Comparison of ENCODE assay signal across 9 mouse cellular contexts in genomic region chr8:122575286-122575685, GRCm38 (mm10). TPM values are rescaled to one million over a fixed set of nuclear protein-coding genes. Genes with fewer than 3 reads are reported as not detected.
DNase-seq lines count a peak whose midpoint lies in the region; ATAC-seq and TF ChIP-seq lines count a peak whose summit lies in the region.
"Had no signal": no experiment of that assay in that cellular context is flagged by ENCODE, and none has a peak within 500 bp of the region (broad histone marks: within the 10 kb centered on the region; RNA-seq: fewer than 3 reads in every experiment).

No protein-coding gene starts in this region.

- peaks cover 41% of the 10 kb centered on the region for H3K36me3 ChIP-seq in heart, embryonic 14.5 days (ENCODE audit: control insufficient read depth, insufficient read depth, low read length)
- 0 out of 2 replicates have a peak, but pooled peaks cover 6% of the 10 kb centered on the region for H3K36me3 ChIP-seq in hindbrain, embryonic 15.5 days
- peaks cover 33% of the 10 kb centered on the region for H3K36me3 ChIP-seq in midbrain, embryonic 12.5 days

- no peak for ATAC-seq in heart, embryonic 14.5 days (ENCODE audit: insufficient number of reproducible peaks, insufficient read depth, low FRiP score, low read depth)
- no peak for ATAC-seq in hindbrain, embryonic 15.5 days (ENCODE audit: low FRiP score, low read depth)
- no peak for ATAC-seq in midbrain, embryonic 12.5 days (ENCODE audit: low FRiP score, low read depth)

- H3K9ac ChIP-seq in heart, embryonic 14.5 days (ENCODE audit: low read length) = peak overlapping the region; percentile 90; the same call in 1 of the 2 replicates
- no peak overlapping the region for H3K9ac ChIP-seq in hindbrain, embryonic 15.5 days
- 0 out of 2 replicates have a peak overlapping the region, but pooled peaks have one; percentile 87 for H3K9ac ChIP-seq in midbrain, embryonic 12.5 days (replicated peaks)

- no peaks in the 10 kb centered on the region for H3K27me3 ChIP-seq in heart, embryonic 14.5 days (ENCODE audit: control insufficient read depth, insufficient read depth, low read length)
- H3K27me3 ChIP-seq in hindbrain, embryonic 15.5 days = no peaks in the 10 kb centered on the region
- H3K27me3 ChIP-seq in midbrain, embryonic 12.5 days = no peaks in the 10 kb centered on the region

- no peak for TF ChIP-seq POLR2A in bone marrow, adult 2 months (IDR thresholded peaks at IDR 0.05; ENCODE audit: borderline replicate concordance, control insufficient read depth, low read depth, low read length)

- H3K4me3 ChIP-seq in heart, embryonic 14.5 days (ENCODE audit: control insufficient read depth in 1 of 2, insufficient read depth in 1 of 2, low read depth in 1 of 2, low read length in 2 of 2) = 0 out of 4 replicates have a peak overlapping the region, but pooled peaks of 1 of the 2 experiments have one; percentile 2
- H3K4me3 ChIP-seq in bone marrow, adult 2 months (replicated peaks; ENCODE audit: control insufficient read depth, low read depth, low read length) = peak overlapping the region; percentile 71
- peak overlapping the region; percentile 14; the same call in 1 of the 2 replicates for H3K4me3 ChIP-seq in hindbrain, embryonic 15.5 days
- H3K4me3 ChIP-seq in midbrain, embryonic 12.5 days = peak overlapping the region; percentile 64

- H3K9me3 ChIP-seq in heart, embryonic 14.5 days (ENCODE audit: control insufficient read depth, low read length) = no peaks in the 10 kb centered on the region
- no peaks in the 10 kb centered on the region for H3K9me3 ChIP-seq in hindbrain, embryonic 15.5 days
- H3K9me3 ChIP-seq in midbrain, embryonic 12.5 days = no peaks in the 10 kb centered on the region

- no peak for TF ChIP-seq CTCF in bone marrow, adult 2 months (IDR thresholded peaks at IDR 0.05; ENCODE audit: control insufficient read depth, insufficient read depth, low read length)

- peaks cover 25 to 36% of the 10 kb centered on the region in 2 experiments for H3K4me1 ChIP-seq in heart, embryonic 14.5 days (ENCODE audit: control insufficient read depth in 2 of 2, insufficient read depth in 2 of 2, low read length in 2 of 2)
- no peaks in the 10 kb centered on the region; the same call in 1 of the 2 replicates for H3K4me1 ChIP-seq in bone marrow, adult 2 months (ENCODE audit: control insufficient read depth, insufficient read depth, low read length)
- peaks cover 36% of the 10 kb centered on the region for H3K4me1 ChIP-seq in hindbrain, embryonic 15.5 days (replicated peaks)
- peaks cover 38% of the 10 kb centered on the region for H3K4me1 ChIP-seq in midbrain, embryonic 12.5 days

- 60% methylated on average over 8 of the region's 8 CpGs for WGBS in heart, embryonic 14.5 days
- WGBS in bone marrow, adult 2 months = 42% methylated on average over 8 of the region's 8 CpGs
- WGBS in hindbrain, embryonic 15.5 days = 76% methylated on average over 8 of the region's 8 CpGs
- WGBS in midbrain, embryonic 12.5 days = 82% methylated on average over 8 of the region's 8 CpGs

- H3K27ac ChIP-seq in heart, embryonic 14.5 days (replicated peaks in 1 of 2; ENCODE audit: control insufficient read depth in 1 of 2, insufficient read depth in 1 of 2, low read depth in 2 of 2, low read length in 2 of 2) = 0 out of 4 replicates have a peak overlapping the region, but pooled peaks of 1 of the 2 experiments have one; percentile 53
- peak overlapping the region; percentile 67 for H3K27ac ChIP-seq in bone marrow, adult 2 months (ENCODE audit: control insufficient read depth, insufficient read depth, low read depth, low read length, poor library complexity)
- no peak overlapping the region for H3K27ac ChIP-seq in hindbrain, embryonic 15.5 days (replicated peaks)
- no peak overlapping the region for H3K27ac ChIP-seq in midbrain, embryonic 12.5 days (replicated peaks)

- peak overlapping the region; percentile 83 for H3K4me2 ChIP-seq in heart, embryonic 14.5 days (ENCODE audit: low read length)
- peak overlapping the region; percentile 76 for H3K4me2 ChIP-seq in hindbrain, embryonic 15.5 days
- peak overlapping the region; percentile 83 for H3K4me2 ChIP-seq in midbrain, embryonic 12.5 days (replicated peaks)

- DNase-seq in heart, adult 8-10 months (ENCODE audit: low spot score) = no peak
- no peak for DNase-seq in ovary, postnatal 36 days (ENCODE audit: low spot score)
- no peak for DNase-seq in adipocyte (ENCODE audit: low spot score)
- DNase-seq in urinary bladder, adult 2 months (ENCODE audit: low spot score) = no peak
- DNase-seq: thymus, postnatal 4 days had no signal

RNA-seq across cellular contexts. Expression of gene Aprt, which starts 1.4 kb away (rescaled TPM):
- 240 and 243 TPM in 2 replicates for polyA plus RNA-seq in heart, embryonic 14.5 days (2014; fragmentation: Nextera tagmentation; extraction: Ambion mirVana)
- 10 to 100 TPM; 39.5 to 50.6 (median 44.3) TPM for total RNA-seq in heart, adult 8-10 months (2022)
- polyA plus RNA-seq in bone marrow, adult 2 months (2011; ENCODE audit: insufficient read depth, insufficient read length, low replicate concordance, missing spikeins) = 41.8 and 95.4 TPM in 2 replicates
- 170 and 179 TPM in 2 replicates for polyA plus RNA-seq in hindbrain, embryonic 15.5 days (2015; fragmentation: Nextera tagmentation; extraction: Ambion mirVana)
- polyA plus RNA-seq in midbrain, embryonic 12.5 days (2016; fragmentation: Nextera tagmentation; extraction: Ambion mirVana) = 157 and 160 TPM in 2 replicates
- polyA plus RNA-seq in urinary bladder, adult 2 months (2012; rRNA removed) = 88.1 and 93.0 TPM in 2 replicates

RNA-seq across cellular contexts. Expression of gene Cdt1, which starts 7.5 kb away (rescaled TPM):
- polyA plus RNA-seq in heart, embryonic 14.5 days (2014; fragmentation: Nextera tagmentation; extraction: Ambion mirVana) = 23.2 and 27.6 TPM in 2 replicates
- 1 to 10 TPM; 1.9 to 2.4 (median 2.2) TPM for total RNA-seq in heart, adult 8-10 months (2022)
- polyA plus RNA-seq in bone marrow, adult 2 months (2011; ENCODE audit: insufficient read depth, insufficient read length, low replicate concordance, missing spikeins) = 62.8 and 68.5 TPM in 2 replicates
- 10.6 and 11.5 TPM in 2 replicates for polyA plus RNA-seq in hindbrain, embryonic 15.5 days (2015; fragmentation: Nextera tagmentation; extraction: Ambion mirVana)
- 30.0 and 34.7 TPM in 2 replicates for polyA plus RNA-seq in midbrain, embryonic 12.5 days (2016; fragmentation: Nextera tagmentation; extraction: Ambion mirVana)
- 6.6 and 9.9 TPM in 2 replicates for polyA plus RNA-seq in urinary bladder, adult 2 months (2012; rRNA removed)

RNA-seq across cellular contexts. Expression of gene Piezo1, which starts 24.2 kb away (rescaled TPM):
- 14.9 and 16.3 TPM in 2 replicates for polyA plus RNA-seq in heart, embryonic 14.5 days (2014; fragmentation: Nextera tagmentation; extraction: Ambion mirVana)
- 10 to 100 TPM; 13.2 to 17.4 (median 13.7) TPM for total RNA-seq in heart, adult 8-10 months (2022)
- 21.6 and 49.3 TPM in 2 replicates for polyA plus RNA-seq in bone marrow, adult 2 months (2011; ENCODE audit: insufficient read depth, insufficient read length, low replicate concordance, missing spikeins)
- polyA plus RNA-seq in hindbrain, embryonic 15.5 days (2015; fragmentation: Nextera tagmentation; extraction: Ambion mirVana) = 2.2 and 2.8 TPM in 2 replicates
- 5.0 and 8.0 TPM in 2 replicates for polyA plus RNA-seq in midbrain, embryonic 12.5 days (2016; fragmentation: Nextera tagmentation; extraction: Ambion mirVana)
- polyA plus RNA-seq in urinary bladder, adult 2 months (2012; rRNA removed) = 68.9 and 70.9 TPM in 2 replicates

RNA-seq across cellular contexts. Expression of gene Galns, which starts 36.0 kb away (rescaled TPM):
- 10.3 and 11.2 TPM in 2 replicates for polyA plus RNA-seq in heart, embryonic 14.5 days (2014; fragmentation: Nextera tagmentation; extraction: Ambion mirVana)
- 1 to 10 TPM; 3.5 to 5.2 (median 4.4) TPM for total RNA-seq in heart, adult 8-10 months (2022)
- 18.7 and 40.6 TPM in 2 replicates for polyA plus RNA-seq in bone marrow, adult 2 months (2011; ENCODE audit: insufficient read depth, insufficient read length, low replicate concordance, missing spikeins)
- polyA plus RNA-seq in hindbrain, embryonic 15.5 days (2015; fragmentation: Nextera tagmentation; extraction: Ambion mirVana) = 6.8 and 8.1 TPM in 2 replicates
- 4.9 and 5.7 TPM in 2 replicates for polyA plus RNA-seq in midbrain, embryonic 12.5 days (2016; fragmentation: Nextera tagmentation; extraction: Ambion mirVana)
- 16.2 and 20.8 TPM in 2 replicates for polyA plus RNA-seq in urinary bladder, adult 2 months (2012; rRNA removed)

RNA-seq across cellular contexts. Expression of gene Trappc2l, which starts 36.2 kb away (rescaled TPM):
- 78.2 and 84.8 TPM in 2 replicates for polyA plus RNA-seq in heart, embryonic 14.5 days (2014; fragmentation: Nextera tagmentation; extraction: Ambion mirVana)
- 10 to 100 TPM; 62.8 to 66.2 (median 63.3) TPM for total RNA-seq in heart, adult 8-10 months (2022)
- 14.0 and 36.5 TPM in 2 replicates for polyA plus RNA-seq in bone marrow, adult 2 months (2011; ENCODE audit: insufficient read depth, insufficient read length, low replicate concordance, missing spikeins)
- polyA plus RNA-seq in hindbrain, embryonic 15.5 days (2015; fragmentation: Nextera tagmentation; extraction: Ambion mirVana) = 109 and 112 TPM in 2 replicates
- polyA plus RNA-seq in midbrain, embryonic 12.5 days (2016; fragmentation: Nextera tagmentation; extraction: Ambion mirVana) = 50.4 and 57.5 TPM in 2 replicates
- polyA plus RNA-seq in urinary bladder, adult 2 months (2012; rRNA removed) = 108 and 113 TPM in 2 replicates
